Mouse (Mus musculus): ENCODE measurements at regions not wholly inside any gene's neighbourhood (a gene's known extent, or its start where the extent isn't known, plus 50 kb on each side); places are given as distances from the start of the nearest gene placed in this dataset.

GRCm38 (mm10) chr16:79651162-79651741, 560.4 kb upstream of the Tmprss15 start:
- Histone ChIP-seq H3K27ac (ENCODE audit: control insufficient read depth, low read depth, low read length) (no peak overlapping the region), H3K9me3 (replicated peaks; ENCODE audit: insufficient read depth, low read length) (no peaks in the 10 kb centered on the region), H3K4me3 (ENCODE audit: control insufficient read depth in 1 of 2, insufficient read depth in 1 of 2, low read depth in 2 of 2, low read length in 2 of 2) (no peak overlapping the region), H3K36me3 (ENCODE audit: control insufficient read depth in 1 of 2, insufficient read depth in 2 of 2, low read length in 2 of 2) (no peaks in the 10 kb centered on the region), H3K9ac (ENCODE audit: control insufficient read depth, low read depth, low read length, poor library complexity, severe bottlenecking) (no peak overlapping the region), H3K4me1 (ENCODE audit: control insufficient read depth in 1 of 2, insufficient read depth in 2 of 2, low read length in 2 of 2) (no peaks in the 10 kb centered on the region), H3K27me3 (ENCODE audit: control insufficient read depth in 1 of 2, insufficient read depth in 2 of 2, low read length in 2 of 2) (no peaks in the 10 kb centered on the region), H3K79me2 (ENCODE audit: control insufficient read depth, insufficient read depth, low read length, poor library complexity) (no peaks in the 10 kb centered on the region)
- no peak for DNase-seq (ENCODE audit: low read depth, low spot score)
- TF ChIP-seq GATA1 (IDR thresholded peaks at IDR 0.05; ENCODE audit: low read depth, low read length) (no peak), ETS1 (IDR thresholded peaks at IDR 0.05; ENCODE audit: low read depth, low read length) (no peak), USF2 (IDR thresholded peaks at IDR 0.05; ENCODE audit: borderline replicate concordance in 1 of 2, insufficient read depth in 1 of 2, low read depth in 1 of 2, low read length in 2 of 2) (no peak), BHLHE40 (IDR thresholded peaks at IDR 0.05; ENCODE audit: borderline replicate concordance, low read depth, low read length) (no peak), POLR2A (IDR thresholded peaks at IDR 0.05; ENCODE audit: control insufficient read depth in 1 of 2, insufficient read depth in 1 of 2, low read depth in 1 of 2, low read length in 2 of 2, poor library complexity in 1 of 2) (no peak), JUND (IDR thresholded peaks at IDR 0.05; ENCODE audit: low read depth, low read length) (no peak), POLR2AphosphoS2 (IDR thresholded peaks at IDR 0.05; ENCODE audit: low read length) (no peak), MXI1 (IDR thresholded peaks at IDR 0.05; ENCODE audit: low read depth, low read length) (no peak), EP300 (IDR thresholded peaks at IDR 0.05; ENCODE audit: low read depth in 1 of 2, low read length in 2 of 2) (no peak)

- no peak overlapping the region for H3K9ac ChIP-seq (ENCODE audit: control insufficient read depth, low read depth, low read length, poor library complexity, severe bottlenecking)
- no peaks in the 10 kb centered on the region for H3K36me3 ChIP-seq (ENCODE audit: control insufficient read depth in 1 of 2, insufficient read depth in 2 of 2, low read length in 2 of 2)
- DNase-seq (ENCODE audit: low read depth, low spot score) = no peak
- no peaks in the 10 kb centered on the region for H3K27me3 ChIP-seq (ENCODE audit: control insufficient read depth in 1 of 2, insufficient read depth in 2 of 2, low read length in 2 of 2)
- no peaks in the 10 kb centered on the region for H3K9me3 ChIP-seq (replicated peaks; ENCODE audit: insufficient read depth, low read length)
- TF ChIP-seq ETS1 (IDR thresholded peaks at IDR 0.05; ENCODE audit: low read depth, low read length) (no peak), MAFK (IDR thresholded peaks at IDR 0.05; ENCODE audit: borderline replicate concordance, low read depth, low read length) (no peak), BHLHE40 (IDR thresholded peaks at IDR 0.05; ENCODE audit: borderline replicate concordance, low read depth, low read length) (no peak), JUND (IDR thresholded peaks at IDR 0.05; ENCODE audit: low read depth, low read length) (no peak), MAX (IDR thresholded peaks at IDR 0.05; ENCODE audit: low read length) (no peak), KAT2A (conservative IDR thresholded peaks at IDR 0.05; ENCODE audit: low read depth, low read length) (no peak), ELF1 (IDR thresholded peaks at IDR 0.05; ENCODE audit: low read depth, low read length) (no peak), CHD2 (IDR thresholded peaks at IDR 0.05; ENCODE audit: low read length) (no peak), E2F4 (IDR thresholded peaks at IDR 0.05; ENCODE audit: borderline replicate concordance, low read depth, low read length) (no peak)
- H3K27ac ChIP-seq (ENCODE audit: control insufficient read depth, low read depth, low read length) = no peak overlapping the region
- no peaks in the 10 kb centered on the region for H3K79me2 ChIP-seq (ENCODE audit: control insufficient read depth, insufficient read depth, low read length, poor library complexity)
- no peaks in the 10 kb centered on the region for H3K4me1 ChIP-seq (ENCODE audit: control insufficient read depth in 1 of 2, insufficient read depth in 2 of 2, low read length in 2 of 2)
- no peak overlapping the region for H3K4me3 ChIP-seq (ENCODE audit: control insufficient read depth in 1 of 2, insufficient read depth in 1 of 2, low read depth in 2 of 2, low read length in 2 of 2)
These were observed 550.0 kb upstream of the Tmprss15 start for GRCm38 (mm10) chr16:79640898-79641297.
